Mouse (Mus musculus) activated CD4-positive, CD25-positive, alpha-beta regulatory T cell, adult 4 months (primary cell): ENCODE measurements around the gene Tmem132b. TPM values are rescaled to one million over a fixed set of nuclear protein-coding genes. Genes with fewer than 3 reads are reported as not detected.

Experiments
- ATAC-seq: one replicate; pipeline ENCODE4 v1.8.0; 2017
- polyA plus RNA-seq, 2 experiments: library from polyadenylated mRNA; unstranded; fragments of 100-300 nt; shearing (Covaris generic); gene quantifications; one replicate each; pipeline ENCODE4 v1.2.1; 2017

Tmem132b gene
- polyA plus RNA-seq, 2 experiments from 2014 or later, result not detected

DNA sequence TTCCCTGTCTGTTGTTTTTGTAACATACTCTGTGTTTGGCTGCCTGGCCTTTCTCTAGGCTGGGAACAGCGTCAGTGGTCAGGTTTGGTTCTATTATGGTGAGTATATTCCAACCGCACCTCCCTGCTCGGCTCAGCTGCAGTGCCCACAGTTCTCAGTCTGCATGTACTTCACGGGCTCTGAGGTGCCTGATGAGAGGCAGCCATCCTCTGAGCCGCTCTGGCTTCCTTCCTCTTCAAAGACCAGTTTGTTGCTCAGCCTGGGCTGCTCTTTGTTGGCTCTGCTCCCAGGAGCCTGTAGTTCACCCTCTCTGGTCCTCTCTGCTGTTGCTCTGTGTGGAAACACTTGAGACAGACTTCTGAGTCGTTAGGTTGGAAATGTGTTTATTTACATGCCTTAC lies 151.9 kb downstream of the Tmem132b start:
- no peak for ATAC-seq

GRCm38 (mm10) chr5:125685681-125686331 lies 154.2 kb downstream of the Tmem132b start:
- no peak for ATAC-seq

- ATAC-seq, result no peak
Measured at GRCm38 (mm10) chr5:125692538-125692937, 161.0 kb downstream of the Tmem132b start.

GRCm38 (mm10) chr5:125699395-125699794 lies 167.8 kb downstream of the Tmem132b start:
- no peak for ATAC-seq

DNA sequence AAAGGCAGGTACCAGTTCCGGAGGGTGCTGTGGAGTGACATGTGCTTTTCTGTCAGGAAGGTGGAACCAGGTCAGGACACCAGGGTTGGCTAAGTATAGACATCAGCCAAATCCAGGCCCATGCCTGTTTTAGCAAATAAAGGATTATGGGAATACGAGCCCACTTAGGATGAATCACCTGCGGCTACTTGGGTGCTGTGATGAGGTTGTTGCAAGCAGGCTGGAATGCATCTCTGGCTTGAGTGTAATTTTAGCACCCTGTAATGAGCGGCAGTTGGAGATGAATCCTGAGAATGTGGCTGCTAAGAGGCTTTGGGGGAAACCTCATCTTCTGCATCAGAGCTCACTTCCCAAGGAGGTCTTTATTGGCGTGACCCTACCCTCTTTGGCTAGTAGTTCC lies 168.7 kb downstream of the Tmem132b start:
- ATAC-seq, result no peak

DNA sequence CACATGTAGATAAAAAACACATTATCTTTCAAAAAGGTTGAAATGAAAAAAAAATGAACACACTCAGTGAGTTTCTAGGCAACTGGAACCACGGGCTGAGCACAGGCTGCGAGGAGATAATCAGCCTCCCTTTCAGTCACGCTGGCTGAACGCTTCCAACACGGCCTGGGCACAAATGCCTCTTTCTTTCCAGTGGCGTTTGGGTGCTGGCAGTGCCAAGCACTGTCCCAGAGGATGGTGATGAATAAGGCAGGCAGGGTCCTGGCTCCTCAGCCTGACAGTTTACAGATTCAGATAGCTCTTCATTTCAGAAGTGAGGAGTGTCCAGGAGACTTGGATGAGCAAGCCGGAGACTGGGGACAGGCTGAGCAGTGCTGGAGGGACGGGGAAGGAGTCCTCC lies 173.8 kb downstream of the Tmem132b start:
- no peak for ATAC-seq

DNA sequence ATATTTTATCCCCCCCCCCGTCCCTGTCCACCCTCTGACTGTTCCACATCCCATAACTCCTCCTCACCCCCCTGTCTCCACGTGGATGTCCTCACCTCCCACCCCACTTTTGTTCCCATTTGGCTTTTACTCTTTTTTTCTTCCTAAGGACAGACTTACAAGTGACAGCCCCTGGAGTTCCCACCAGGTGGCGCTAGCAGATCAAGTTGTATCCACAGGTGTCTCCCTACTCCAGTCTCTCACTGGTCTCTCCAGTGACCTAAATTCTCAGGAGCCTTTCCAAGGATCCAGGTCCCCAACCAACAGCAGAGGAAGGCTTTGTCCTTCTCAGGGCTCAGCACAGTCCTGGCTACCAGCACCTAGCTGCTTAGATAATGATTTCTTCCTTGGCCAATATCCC lies 177.6 kb downstream of the Tmem132b start:
- no peak for ATAC-seq

DNA sequence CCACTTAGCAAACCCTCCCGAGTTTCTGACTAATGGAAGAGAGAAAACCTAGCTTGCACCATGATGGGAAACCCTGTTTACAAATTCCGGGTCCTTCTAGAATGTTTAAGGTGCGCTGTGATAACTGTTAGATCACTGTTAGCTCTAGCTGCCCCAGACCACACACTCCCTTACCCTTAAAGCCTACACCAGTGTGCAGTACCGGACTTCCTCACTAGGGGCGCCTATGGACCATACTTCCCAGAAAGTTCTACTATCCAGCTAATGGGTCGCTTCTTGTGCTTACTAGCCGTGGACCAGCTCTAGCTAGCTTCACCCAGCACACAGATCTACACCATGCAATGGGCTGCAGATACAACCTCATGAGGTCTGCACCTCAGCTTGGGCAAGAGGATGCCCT lies 195.2 kb downstream of the Tmem132b start:
- ATAC-seq, result no peak

- no peak for ATAC-seq
Measured at GRCm38 (mm10) chr5:125727436-125727835, 195.9 kb downstream of the Tmem132b start.

- no peak for ATAC-seq
Measured at GRCm38 (mm10) chr5:125727936-125728335, 196.4 kb downstream of the Tmem132b start.

DNA sequence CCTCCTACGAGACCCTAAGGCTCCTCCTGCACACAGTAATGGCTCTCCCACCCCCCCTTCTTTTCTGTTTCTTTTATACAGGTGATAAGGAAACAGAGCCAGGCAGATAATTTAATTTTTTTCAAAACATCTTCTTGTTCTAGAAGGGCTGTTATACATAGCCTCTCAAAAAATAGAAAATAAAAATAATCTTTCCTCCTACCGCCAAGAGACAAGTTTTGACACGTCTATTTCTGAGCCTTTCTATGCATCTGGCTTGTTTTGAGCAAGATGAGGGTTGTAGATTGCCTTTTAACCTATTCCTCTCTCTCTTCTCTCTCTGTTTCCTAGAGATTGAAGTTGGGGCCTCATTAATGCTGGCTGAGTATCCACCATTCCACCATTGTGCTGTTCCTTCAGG lies 196.9 kb downstream of the Tmem132b start:
- ATAC-seq, result no peak

- ATAC-seq, result no peak
Measured at GRCm38 (mm10) chr5:125733806-125734205, 202.2 kb downstream of the Tmem132b start.

DNA sequence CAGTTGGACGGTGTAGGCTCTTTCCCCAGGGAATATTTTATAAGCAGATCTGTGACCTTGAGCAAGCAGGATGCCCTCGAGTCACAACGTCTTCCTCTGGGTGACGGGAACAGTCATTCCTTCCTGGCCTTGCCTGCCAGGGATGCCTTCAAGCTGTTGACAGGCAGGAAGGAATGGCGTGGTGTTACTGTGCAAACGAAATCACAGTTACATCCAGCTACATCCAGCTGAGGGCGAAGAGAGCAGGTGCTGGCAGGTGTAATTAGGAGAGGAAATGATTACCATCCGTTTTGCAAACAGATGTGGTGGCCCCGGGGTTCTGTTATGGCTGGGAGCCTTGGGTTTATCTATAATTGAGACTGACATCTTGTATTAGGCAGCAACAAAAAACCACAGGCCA lies 205.5 kb downstream of the Tmem132b start:
- ATAC-seq, result no peak

DNA sequence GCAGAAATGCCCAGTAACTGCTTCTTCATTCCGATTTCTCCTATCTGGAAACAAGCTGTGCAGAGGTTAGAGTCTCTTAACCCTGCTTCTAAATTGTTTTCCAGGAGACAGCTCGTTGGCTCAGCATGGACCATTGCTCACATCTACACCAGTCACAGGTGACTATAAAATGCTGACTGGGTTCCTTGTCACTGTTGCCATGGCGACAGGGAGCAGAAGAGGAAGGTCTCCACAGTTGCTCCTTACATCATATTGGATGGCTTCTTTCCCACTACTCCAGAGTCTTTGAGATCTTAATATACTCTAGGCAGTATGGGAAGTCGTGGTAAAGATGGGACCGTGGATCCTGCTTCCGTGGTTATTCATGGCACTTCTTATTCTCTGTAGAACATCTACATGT lies 211.9 kb downstream of the Tmem132b start:
- ATAC-seq, result no peak

- no peak for ATAC-seq
Measured at GRCm38 (mm10) chr5:125745727-125746126, 214.2 kb downstream of the Tmem132b start.

DNA sequence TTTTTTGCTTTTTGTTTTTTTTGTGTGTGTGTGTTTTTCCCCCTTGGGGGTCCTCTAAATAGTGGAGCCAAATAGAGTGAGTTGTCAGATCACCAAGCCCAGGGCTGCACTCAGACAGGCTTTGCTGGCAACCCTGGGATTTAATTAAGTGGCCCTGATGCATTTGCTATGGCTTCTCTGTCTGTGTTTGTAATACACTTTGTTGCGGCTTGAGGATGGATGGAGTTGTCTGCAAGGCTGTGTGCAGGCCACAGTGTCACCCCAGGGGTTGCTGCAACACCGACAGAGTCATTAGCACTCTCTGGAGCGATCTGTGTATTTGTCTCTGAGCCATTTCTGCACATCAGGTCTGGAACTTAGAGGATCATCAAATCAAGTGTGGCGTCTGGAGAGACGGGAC lies 219.9 kb downstream of the Tmem132b start:
- ATAC-seq, result no peak

- no peak for ATAC-seq
Measured at GRCm38 (mm10) chr5:125752546-125752945, 221.0 kb downstream of the Tmem132b start.

DNA sequence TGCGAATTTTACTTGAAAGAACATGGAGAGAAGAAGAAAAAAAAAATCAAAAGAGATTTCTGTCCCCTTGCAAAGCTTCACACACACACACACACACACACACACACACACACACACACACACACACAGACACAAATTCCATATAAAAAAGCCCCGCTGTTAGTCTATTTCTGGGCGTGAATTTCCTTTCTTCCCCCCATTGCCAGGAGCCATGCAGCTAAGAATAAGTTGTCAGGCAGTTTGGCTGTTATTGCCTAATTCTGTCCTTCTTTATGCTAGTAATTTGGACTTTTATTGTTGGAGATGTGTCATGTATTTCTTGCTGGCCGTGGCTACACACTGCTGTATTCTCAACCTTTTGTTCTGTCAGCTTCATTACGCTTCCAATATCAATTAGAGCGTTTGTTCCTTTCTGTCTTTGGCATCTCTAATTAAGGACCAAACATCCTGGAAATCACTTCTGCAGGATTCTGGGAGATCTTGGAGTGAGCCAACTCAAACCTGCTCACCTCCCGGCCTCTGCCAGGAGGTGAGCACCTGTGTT lies 225.5 kb downstream of the Tmem132b start:
- ATAC-seq, result no peak

- ATAC-seq, result no peak
Measured at GRCm38 (mm10) chr5:125758506-125758905, 226.9 kb downstream of the Tmem132b start.

GRCm38 (mm10) chr5:125766941-125767340 lies 235.4 kb downstream of the Tmem132b start:
- no peak for ATAC-seq

DNA sequence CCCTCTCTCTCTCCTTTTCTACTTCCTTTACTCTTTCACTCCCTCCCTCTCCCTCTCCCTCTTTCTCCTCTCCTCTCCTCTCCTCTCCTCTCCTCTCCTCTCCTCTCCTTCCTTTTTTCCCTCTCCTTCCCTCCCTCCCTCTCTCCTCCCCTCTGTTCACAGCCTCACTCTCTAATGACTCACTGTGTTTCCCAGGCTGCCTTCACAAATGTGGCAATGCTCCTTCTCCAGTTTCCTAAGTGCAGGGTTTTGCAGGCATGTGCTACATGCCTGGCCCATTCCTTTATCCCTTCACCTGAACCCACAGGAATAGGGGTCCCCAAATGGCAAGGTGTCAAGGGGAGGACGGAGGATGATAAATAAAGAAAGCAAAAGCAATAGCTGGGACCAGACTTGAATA lies 236.4 kb downstream of the Tmem132b start:
- no peak for ATAC-seq

GRCm38 (mm10) chr5:125772238-125772637 lies 240.7 kb downstream of the Tmem132b start:
- no peak for ATAC-seq

DNA sequence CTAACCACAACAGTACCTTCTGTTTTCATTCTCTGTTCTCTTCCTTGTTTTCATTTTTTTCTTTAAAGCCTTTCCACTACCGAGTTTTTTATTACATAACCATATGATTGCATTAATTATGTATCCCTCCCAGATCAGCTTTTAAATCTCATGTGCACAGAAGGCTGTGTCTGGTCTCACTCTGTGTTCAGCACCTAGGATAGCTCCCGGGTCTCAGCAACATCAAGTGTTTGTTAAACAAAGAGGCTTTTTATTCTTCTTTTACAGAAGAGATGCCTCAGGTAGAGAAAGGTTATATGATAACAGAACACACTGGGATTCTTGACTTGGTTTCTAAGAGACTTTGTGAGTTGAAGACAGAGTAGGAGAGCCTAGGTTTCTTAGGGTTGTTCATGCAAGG lies 241.2 kb downstream of the Tmem132b start:
- no peak for ATAC-seq

DNA sequence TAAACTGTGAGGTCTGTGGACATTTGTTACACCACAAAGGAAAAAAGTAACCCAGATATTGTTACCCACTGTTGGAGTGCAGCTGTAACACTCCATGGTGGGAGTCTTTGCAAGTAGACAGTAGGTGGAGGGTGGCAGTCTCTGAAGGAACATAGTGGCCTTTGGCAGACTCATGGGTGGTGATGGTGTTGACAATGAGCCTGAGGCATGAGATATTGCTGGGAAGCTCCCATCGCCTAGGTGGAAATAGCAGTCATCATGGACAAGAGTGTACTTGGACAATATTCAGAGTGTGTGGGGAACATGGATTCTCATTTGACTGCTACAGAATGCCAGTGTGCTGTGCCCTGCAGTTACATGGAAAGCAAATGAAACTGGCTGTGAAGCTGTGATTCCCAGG lies 248.8 kb downstream of the Tmem132b start:
- ATAC-seq, result no peak

DNA sequence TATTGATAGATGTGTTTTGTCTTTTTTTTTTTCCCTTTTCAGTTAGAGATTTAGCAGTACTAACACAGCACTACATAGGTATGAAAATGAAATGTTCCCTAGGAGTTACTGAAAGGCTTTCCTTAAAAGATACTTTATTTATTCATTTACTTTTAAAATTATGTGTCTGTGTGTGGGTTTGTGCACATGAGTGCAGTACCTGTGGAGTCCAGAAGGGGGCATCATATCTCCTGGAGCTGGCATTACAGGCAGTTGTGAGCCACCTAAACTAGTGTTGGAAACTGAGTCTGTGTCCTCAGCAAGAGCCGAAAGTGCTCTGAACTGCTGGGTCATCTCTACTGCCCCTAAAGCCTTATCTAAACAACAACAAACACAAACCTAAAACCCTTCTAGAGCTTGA lies 261.1 kb downstream of the Tmem132b start:
- ATAC-seq, result no peak
